Mouse (Mus musculus): ENCODE data around the gene Sumo1. TPM values are rescaled to one million over a fixed set of nuclear protein-coding genes. Genes with fewer than 3 reads are reported as not detected.

Gene Sumo1
- polyA plus RNA-seq, 1 experiment from 2014 or later: 460 TPM

DNA sequence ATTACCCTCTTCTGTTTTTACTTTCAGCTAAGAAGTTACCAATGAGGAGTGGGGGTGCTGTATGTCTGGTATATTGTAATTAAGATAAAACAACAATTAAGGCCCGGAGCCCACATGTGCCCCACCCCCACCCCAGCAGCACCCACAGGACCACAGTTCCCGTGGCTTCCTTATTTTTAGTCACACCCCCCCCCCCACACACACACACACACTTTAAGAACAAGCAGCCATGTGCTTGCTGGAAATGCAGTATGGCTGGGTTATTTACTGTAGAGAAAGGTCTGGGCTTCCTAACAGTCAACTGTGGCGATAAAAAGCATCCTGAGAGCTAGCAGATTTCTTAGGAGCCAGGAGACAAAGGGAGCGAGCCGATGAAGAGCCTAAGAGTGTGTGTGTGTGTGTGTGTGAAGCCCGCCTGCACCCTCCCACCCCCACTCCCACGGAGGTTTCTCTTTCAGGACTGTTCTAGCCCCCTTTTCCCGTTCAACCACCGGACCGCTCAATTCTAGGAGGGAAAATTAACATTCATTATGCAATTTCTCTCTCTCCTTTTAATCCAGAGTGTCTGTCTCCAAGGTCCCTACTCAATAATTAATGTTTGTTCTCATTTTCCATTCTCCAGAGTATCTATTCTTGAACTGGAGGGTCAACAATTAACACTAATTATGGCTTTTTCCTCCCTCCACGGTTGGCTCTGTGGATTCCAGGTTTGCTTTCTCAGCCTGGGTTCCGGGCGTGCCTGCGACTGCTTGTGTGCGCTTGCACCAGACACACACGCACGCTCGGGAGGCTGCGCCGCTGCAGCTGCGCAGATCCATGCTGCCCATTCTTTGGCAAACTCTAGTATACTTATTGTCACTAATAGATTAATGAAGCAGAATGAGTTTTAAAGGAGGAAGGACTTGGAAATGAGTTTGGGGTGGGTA is 96.1 kb downstream of the Sumo1 start:
- WGBS: 30% methylated on average over 21 of the region's 21 CpGs
- Histone ChIP-seq H3K4me1 (ENCODE audit: control insufficient read depth, insufficient read depth, low read length) (peaks cover 13% of the 10 kb centered on the region), H3K9ac (ENCODE audit: low read depth, low read length) (peak overlapping the region; percentile 19; the same call in 1 of the 2 replicates), H3K9me3 (ENCODE audit: control insufficient read depth, low read length) (no peaks in the 10 kb centered on the region), H3K27me3 (ENCODE audit: control insufficient read depth, insufficient read depth, low read length) (no peaks in the 10 kb centered on the region), H3K4me3 (ENCODE audit: low read length) (no peak overlapping the region), H3K27ac (ENCODE audit: low read depth, low read length) (no peak overlapping the region), H3K4me2 (replicated peaks; ENCODE audit: low read depth, low read length) (peak overlapping the region; percentile 34), H3K36me3 (ENCODE audit: control insufficient read depth, insufficient read depth, low read length) (no peaks in the 10 kb centered on the region)
- ATAC-seq (ENCODE audit: low FRiP score, low TSS enrichment): no peak

DNA sequence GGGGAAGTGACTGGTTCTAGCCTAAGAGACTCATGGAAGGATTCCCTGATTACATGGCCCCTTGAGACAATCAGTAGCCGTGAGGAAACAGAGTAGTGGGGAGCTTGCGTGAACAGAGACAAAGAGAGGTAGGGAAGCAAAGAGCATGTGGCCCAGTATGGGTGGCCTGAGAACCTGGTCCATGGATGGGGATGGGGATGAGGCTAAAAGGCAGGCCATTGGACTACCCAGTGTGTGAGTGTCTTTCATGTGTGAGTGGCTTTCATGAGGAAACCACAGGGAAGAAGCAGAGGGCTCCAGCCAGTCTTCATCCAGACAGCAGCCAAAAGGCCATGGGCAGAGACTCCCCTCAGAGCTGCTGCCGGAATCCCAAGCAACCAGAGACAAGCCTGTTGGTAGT is 96.8 kb downstream of the Sumo1 start:
- Histone ChIP-seq H3K4me2 (replicated peaks; ENCODE audit: low read depth, low read length) (no peak overlapping the region), H3K9me3 (ENCODE audit: control insufficient read depth, low read length) (no peaks in the 10 kb centered on the region), H3K36me3 (ENCODE audit: control insufficient read depth, insufficient read depth, low read length) (no peaks in the 10 kb centered on the region), H3K27ac (ENCODE audit: low read depth, low read length) (no peak overlapping the region), H3K4me3 (ENCODE audit: low read length) (no peak overlapping the region), H3K9ac (ENCODE audit: low read depth, low read length) (no peak overlapping the region), H3K27me3 (ENCODE audit: control insufficient read depth, insufficient read depth, low read length) (no peaks in the 10 kb centered on the region), H3K4me1 (ENCODE audit: control insufficient read depth, insufficient read depth, low read length) (peaks cover 9% of the 10 kb centered on the region; the same call in 1 of the 2 replicates)
- peak; percentile 41; the same call in 1 of the 2 replicates for ATAC-seq (ENCODE audit: low FRiP score, low TSS enrichment)
- 79% methylated on average over 3 of the region's 3 CpGs for WGBS

DNA sequence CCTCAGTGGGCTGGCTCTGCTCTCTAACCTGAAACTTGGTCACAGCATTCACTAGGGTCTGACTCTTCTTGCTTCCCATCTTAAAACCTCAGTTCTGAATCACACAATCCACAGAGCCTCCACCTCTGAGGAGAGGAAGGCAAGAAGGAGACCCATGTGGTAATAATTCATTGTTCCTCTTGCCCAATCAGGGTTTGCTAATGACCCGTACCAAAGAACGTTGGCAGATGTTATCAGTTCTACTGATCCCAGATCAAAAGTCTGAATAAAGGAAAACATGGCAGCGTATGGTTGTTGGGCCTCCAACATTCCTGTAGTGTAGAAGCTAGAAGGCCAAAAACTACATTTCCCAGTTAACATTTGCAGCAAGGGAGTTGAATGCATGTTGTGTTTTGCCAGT is 99.1 kb downstream of the Sumo1 start:
- Histone ChIP-seq H3K36me3 (ENCODE audit: control insufficient read depth, insufficient read depth, low read length) (no peaks in the 10 kb centered on the region), H3K4me1 (ENCODE audit: control insufficient read depth, insufficient read depth, low read length) (peaks cover 6% of the 10 kb centered on the region; the same call in 1 of the 2 replicates), H3K4me2 (replicated peaks; ENCODE audit: low read depth, low read length) (no peak overlapping the region), H3K4me3 (ENCODE audit: low read length) (no peak overlapping the region), H3K27ac (ENCODE audit: low read depth, low read length) (no peak overlapping the region), H3K9me3 (ENCODE audit: control insufficient read depth, low read length) (no peaks in the 10 kb centered on the region), H3K27me3 (ENCODE audit: control insufficient read depth, insufficient read depth, low read length) (no peaks in the 10 kb centered on the region), H3K9ac (ENCODE audit: low read depth, low read length) (no peak overlapping the region)
- WGBS: 58% methylated on average over 3 of the region's 3 CpGs
- ATAC-seq (ENCODE audit: low FRiP score, low TSS enrichment): no peak

DNA sequence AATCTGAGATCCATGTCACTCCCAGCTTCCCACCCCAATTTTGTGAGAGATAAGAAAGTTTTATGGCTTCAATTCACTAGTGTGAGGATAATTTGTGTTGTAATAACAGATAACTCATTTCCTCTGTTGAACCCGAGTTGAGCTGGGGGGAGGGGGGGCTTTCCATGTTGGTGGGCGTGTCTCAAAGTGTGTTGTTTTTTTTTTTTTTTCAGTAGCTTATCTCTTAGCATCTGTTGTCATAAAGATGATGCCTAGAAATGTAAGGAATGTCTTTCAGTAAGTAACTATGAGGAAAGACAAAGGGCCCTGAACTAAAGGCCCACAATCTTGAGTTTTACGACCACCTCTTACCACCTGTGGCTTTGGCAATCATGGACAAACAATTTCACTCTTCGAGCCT is 99.9 kb downstream of the Sumo1 start:
- peaks cover 6% of the 10 kb centered on the region; the same call in 1 of the 2 replicates for H3K4me1 ChIP-seq (ENCODE audit: control insufficient read depth, insufficient read depth, low read length)
- 36% methylated on average over 4 of the region's 4 CpGs for WGBS
- H3K4me3 ChIP-seq (ENCODE audit: low read length): no peak overlapping the region
- no peaks in the 10 kb centered on the region for H3K27me3 ChIP-seq (ENCODE audit: control insufficient read depth, insufficient read depth, low read length)
- no peak for ATAC-seq (ENCODE audit: low FRiP score, low TSS enrichment)
- H3K4me2 ChIP-seq (replicated peaks; ENCODE audit: low read depth, low read length): no peak overlapping the region
- no peaks in the 10 kb centered on the region for H3K36me3 ChIP-seq (ENCODE audit: control insufficient read depth, insufficient read depth, low read length)
- no peaks in the 10 kb centered on the region for H3K9me3 ChIP-seq (ENCODE audit: control insufficient read depth, low read length)
- no peak overlapping the region for H3K27ac ChIP-seq (ENCODE audit: low read depth, low read length)
- H3K9ac ChIP-seq (ENCODE audit: low read depth, low read length): no peak overlapping the region

DNA sequence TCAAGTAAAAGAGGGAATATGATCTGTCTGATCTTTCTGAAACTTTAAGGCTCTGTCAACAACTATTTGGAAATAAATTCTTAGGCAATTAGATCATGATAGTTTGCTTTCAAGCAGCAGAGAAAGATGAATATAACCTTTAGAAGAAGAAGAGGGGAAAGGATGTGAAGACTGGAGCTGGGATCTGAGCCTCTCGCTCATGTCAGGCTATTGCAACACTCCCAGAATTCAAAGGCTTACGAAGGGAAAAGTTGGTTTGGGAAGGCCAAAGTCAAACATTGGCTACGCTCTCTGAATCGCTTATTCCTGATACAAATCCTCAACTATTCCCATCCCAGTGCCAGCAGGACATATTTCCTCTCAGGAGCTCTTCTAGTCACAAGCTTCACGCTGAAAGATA is 101.3 kb downstream of the Sumo1 start:
- Histone ChIP-seq H3K27me3 (ENCODE audit: control insufficient read depth, insufficient read depth, low read length) (no peaks in the 10 kb centered on the region), H3K4me1 (ENCODE audit: control insufficient read depth, insufficient read depth, low read length) (no peaks in the 10 kb centered on the region; the same call in 1 of the 2 replicates), H3K27ac (ENCODE audit: low read depth, low read length) (no peak overlapping the region), H3K36me3 (ENCODE audit: control insufficient read depth, insufficient read depth, low read length) (no peaks in the 10 kb centered on the region), H3K4me3 (ENCODE audit: low read length) (no peak overlapping the region), H3K9ac (ENCODE audit: low read depth, low read length) (no peak overlapping the region), H3K4me2 (replicated peaks; ENCODE audit: low read depth, low read length) (no peak overlapping the region), H3K9me3 (ENCODE audit: control insufficient read depth, low read length) (no peaks in the 10 kb centered on the region)
- WGBS: 94% methylated on average over 5 of the region's 5 CpGs
- ATAC-seq (ENCODE audit: low FRiP score, low TSS enrichment): no peak

DNA sequence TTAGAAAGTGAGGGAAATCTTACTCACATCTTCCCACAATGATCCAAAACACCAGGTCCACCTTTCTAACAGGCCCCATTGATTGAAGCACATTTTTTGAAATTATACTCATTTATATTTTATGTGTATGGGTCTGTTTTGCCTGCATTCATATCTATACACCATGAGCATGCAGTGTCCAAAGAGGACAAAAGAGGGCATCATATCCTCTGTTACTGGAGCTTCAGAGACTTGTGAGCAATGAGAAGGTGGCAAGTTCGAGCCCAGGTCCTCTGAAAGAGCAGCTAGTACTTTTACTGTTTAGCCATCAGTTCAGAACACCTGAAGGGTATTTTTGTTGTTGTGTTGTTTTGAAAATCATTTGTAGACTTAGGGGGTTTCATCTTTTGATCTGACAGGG is 102.4 kb downstream of the Sumo1 start:
- no peak overlapping the region for H3K27ac ChIP-seq (ENCODE audit: low read depth, low read length)
- H3K9me3 ChIP-seq (ENCODE audit: control insufficient read depth, low read length): no peaks in the 10 kb centered on the region; the same call in 1 of the 2 replicates
- no peak overlapping the region for H3K4me2 ChIP-seq (replicated peaks; ENCODE audit: low read depth, low read length)
- no peaks in the 10 kb centered on the region for H3K36me3 ChIP-seq (ENCODE audit: control insufficient read depth, insufficient read depth, low read length)
- H3K27me3 ChIP-seq (ENCODE audit: control insufficient read depth, insufficient read depth, low read length): no peaks in the 10 kb centered on the region
- H3K4me3 ChIP-seq (ENCODE audit: low read length): no peak overlapping the region
- ATAC-seq (ENCODE audit: low FRiP score, low TSS enrichment): no peak
- no peak overlapping the region for H3K9ac ChIP-seq (ENCODE audit: low read depth, low read length)
- H3K4me1 ChIP-seq (ENCODE audit: control insufficient read depth, insufficient read depth, low read length): no peaks in the 10 kb centered on the region
- WGBS: 93% methylated on average over 1 of the region's 1 CpGs

DNA sequence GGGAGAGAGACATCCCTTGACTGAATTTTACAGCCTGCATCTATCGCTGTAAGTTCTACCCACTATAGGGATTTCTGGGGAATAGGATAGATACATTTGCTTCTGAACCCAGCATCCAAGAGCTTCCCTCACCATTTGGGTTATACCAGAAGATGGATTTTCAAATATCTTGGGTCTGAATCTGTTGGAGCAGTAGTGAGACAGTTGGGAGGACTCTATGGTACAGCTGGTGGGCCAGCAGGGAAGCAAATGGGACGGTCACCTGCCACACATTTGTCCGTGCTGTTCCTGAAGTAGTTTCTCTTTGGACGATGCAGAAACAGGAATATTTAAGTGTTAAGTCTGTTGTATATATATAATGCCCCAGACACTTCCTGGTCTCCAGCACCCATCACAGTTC is 103.1 kb downstream of the Sumo1 start:
- Histone ChIP-seq H3K9me3 (ENCODE audit: control insufficient read depth, low read length) (no peaks in the 10 kb centered on the region; the same call in 1 of the 2 replicates), H3K4me2 (replicated peaks; ENCODE audit: low read depth, low read length) (no peak overlapping the region), H3K9ac (ENCODE audit: low read depth, low read length) (no peak overlapping the region), H3K27ac (ENCODE audit: low read depth, low read length) (no peak overlapping the region), H3K4me3 (ENCODE audit: low read length) (no peak overlapping the region), H3K27me3 (ENCODE audit: control insufficient read depth, insufficient read depth, low read length) (no peaks in the 10 kb centered on the region), H3K4me1 (ENCODE audit: control insufficient read depth, insufficient read depth, low read length) (no peaks in the 10 kb centered on the region), H3K36me3 (ENCODE audit: control insufficient read depth, insufficient read depth, low read length) (no peaks in the 10 kb centered on the region)
- 87% methylated on average over 4 of the region's 4 CpGs for WGBS
- no peak for ATAC-seq (ENCODE audit: low FRiP score, low TSS enrichment)

DNA sequence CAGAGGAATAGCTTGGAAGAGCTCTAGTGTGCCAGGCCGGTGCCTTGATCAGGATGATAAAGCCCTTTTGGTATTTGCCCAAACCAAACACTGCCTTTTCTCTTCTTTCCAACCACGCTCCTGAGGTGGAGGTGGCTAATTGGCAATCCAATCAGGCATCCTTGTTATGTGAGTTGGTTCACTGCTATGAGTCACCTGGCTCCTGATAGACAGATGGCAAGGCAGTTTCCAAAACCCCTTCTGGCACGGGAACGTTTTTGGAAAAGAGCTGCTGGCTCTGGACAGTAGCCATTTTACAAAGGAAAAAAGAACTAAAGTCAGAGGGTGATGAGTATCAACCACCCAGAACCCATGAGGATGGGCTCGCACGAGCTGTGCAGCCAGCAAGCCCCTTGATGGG is 103.7 kb downstream of the Sumo1 start:
- H3K4me3 ChIP-seq (ENCODE audit: low read length): no peak overlapping the region

DNA sequence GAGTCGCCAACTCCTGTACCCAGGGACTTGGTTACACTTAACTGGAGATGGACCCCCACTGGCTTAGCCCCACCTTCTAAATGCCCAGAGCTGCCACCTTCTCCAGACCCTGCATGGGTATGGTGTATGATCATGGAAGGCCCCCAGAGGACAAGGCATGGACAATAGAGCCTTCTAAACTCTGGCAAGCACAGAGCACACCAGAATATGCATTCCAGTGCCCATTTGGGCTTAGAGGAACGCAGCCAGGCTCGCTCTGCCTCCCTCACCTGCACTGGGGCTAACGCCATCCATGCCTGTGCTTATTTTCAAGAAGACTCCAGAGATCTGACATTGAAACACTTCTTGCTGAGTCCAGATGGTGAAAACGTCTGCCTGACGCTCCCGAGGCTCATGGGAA is 104.4 kb downstream of the Sumo1 start:
- Histone ChIP-seq H3K4me1 (ENCODE audit: control insufficient read depth, insufficient read depth, low read length) (no peaks in the 10 kb centered on the region), H3K9ac (ENCODE audit: low read depth, low read length) (no peak overlapping the region), H3K4me2 (replicated peaks; ENCODE audit: low read depth, low read length) (no peak overlapping the region), H3K27ac (ENCODE audit: low read depth, low read length) (no peak overlapping the region), H3K36me3 (ENCODE audit: control insufficient read depth, insufficient read depth, low read length) (no peaks in the 10 kb centered on the region), H3K27me3 (ENCODE audit: control insufficient read depth, insufficient read depth, low read length) (no peaks in the 10 kb centered on the region), H3K9me3 (ENCODE audit: control insufficient read depth, low read length) (no peaks in the 10 kb centered on the region; the same call in 1 of the 2 replicates), H3K4me3 (ENCODE audit: low read length) (no peak overlapping the region)
- 72% methylated on average over 7 of the region's 7 CpGs for WGBS
- no peak for ATAC-seq (ENCODE audit: low FRiP score, low TSS enrichment)

More for the DNA sequence above, 103.7 kb downstream of the Sumo1 start:
- ATAC-seq (ENCODE audit: low FRiP score, low TSS enrichment): no peak
- 77% methylated on average over 6 of the region's 6 CpGs for WGBS
- H3K4me1 ChIP-seq (ENCODE audit: control insufficient read depth, insufficient read depth, low read length): no peaks in the 10 kb centered on the region
- H3K27me3 ChIP-seq (ENCODE audit: control insufficient read depth, insufficient read depth, low read length): no peaks in the 10 kb centered on the region
- no peaks in the 10 kb centered on the region; the same call in 1 of the 2 replicates for H3K9me3 ChIP-seq (ENCODE audit: control insufficient read depth, low read length)
- no peak overlapping the region for H3K4me2 ChIP-seq (replicated peaks; ENCODE audit: low read depth, low read length)
- H3K36me3 ChIP-seq (ENCODE audit: control insufficient read depth, insufficient read depth, low read length): no peaks in the 10 kb centered on the region
- H3K27ac ChIP-seq (ENCODE audit: low read depth, low read length): no peak overlapping the region
- H3K9ac ChIP-seq (ENCODE audit: low read depth, low read length): no peak overlapping the region

Data from kidney, embryonic 14.5 days (tissue).